Mouse (Mus musculus) megakaryocyte, embryonic 14.5 days (primary cell): ENCODE results near the gene Gatad2a.
"Not testable (repeated sequence)": the region's sequence is repeated elsewhere in the genome, so short reads cannot be mapped to it uniquely, and the experiment has no call there.

ENCODE experiments used
- FLI1 ChIP-seq: IDR thresholded peaks from 2 replicates; pipeline ENCODE4 v1.6.1; 2012; ENCODE audit warnings: low read length, inconsistent platforms, mixed read lengths
- GATA1 ChIP-seq: IDR thresholded peaks from 3 replicates; pipeline ENCODE4 v1.6.1; 2012; ENCODE audit warnings: mixed read lengths, low read length, inconsistent platforms, borderline replicate concordance

GRCm38 (mm10) chr8:69942495-69942894 lies 53.7 kb downstream of the Gatad2a start:
- TF ChIP-seq GATA1, FLI1: not testable (repeated sequence)
